Mouse (Mus musculus) myocyte (in vitro differentiated cells): ENCODE measurements at regions not wholly inside any gene's neighbourhood (a gene's known extent, or its start where the extent isn't known, plus 50 kb on each side); places are given as distances from the start of the nearest gene placed in this dataset.

Source experiments
- CEBPB ChIP-seq: IDR thresholded peaks from 2 replicates; pipeline ENCODE4 v1.6.1; 2011; ENCODE audit warnings: mild to moderate bottlenecking, moderate library complexity; ENCODE audit not compliant: poor library complexity, insufficient read depth, severe bottlenecking
- E2F4 ChIP-seq: IDR thresholded peaks from one replicate; pipeline ENCODE4 v1.6.1; 2011; ENCODE audit warnings: mild to moderate bottlenecking, control low read depth, moderate library complexity; ENCODE audit not compliant: insufficient read depth
- MAX ChIP-seq: IDR thresholded peaks from one replicate; pipeline ENCODE4 v1.6.1; 2011; ENCODE audit warnings: low read depth, mild to moderate bottlenecking, control low read depth
- MYOD1 ChIP-seq, 3 experiments: IDR thresholded peaks; one replicate each; pipeline ENCODE4 v1.6.1; 2011; ENCODE audit warnings: control low read depth in 2 of 3, low read depth in 2 of 3, mild to moderate bottlenecking in 2 of 3, moderate library complexity in 1 of 3; ENCODE audit not compliant: insufficient read length in 2 of 3, control insufficient read depth in 1 of 3
- POLR2A ChIP-seq: IDR thresholded peaks from one replicate; pipeline ENCODE4 v1.6.1; 2011; ENCODE audit warnings: low read depth, mild to moderate bottlenecking, control low read depth, moderate library complexity; ENCODE audit not compliant: insufficient read length
- POLR2AphosphoS2 ChIP-seq: IDR thresholded peaks from one replicate; pipeline ENCODE4 v1.6.1; 2011; ENCODE audit warnings: low read depth, control low read depth; ENCODE audit not compliant: insufficient read length
- REST ChIP-seq: IDR thresholded peaks from one replicate; pipeline ENCODE4 v1.6.1; 2011; ENCODE audit warnings: mild to moderate bottlenecking, control low read depth, moderate library complexity; ENCODE audit not compliant: insufficient read depth, insufficient read length
- TCF12 ChIP-seq: IDR thresholded peaks from one replicate; pipeline ENCODE4 v1.6.1; 2011; ENCODE audit warnings: mild to moderate bottlenecking, control low read depth; ENCODE audit not compliant: poor library complexity, insufficient read depth, severe bottlenecking
- TCF3 ChIP-seq: IDR thresholded peaks from one replicate; pipeline ENCODE4 v1.6.1; 2011; ENCODE audit warnings: low read depth, control low read depth; ENCODE audit not compliant: insufficient read length
- USF1 ChIP-seq: IDR thresholded peaks from one replicate; pipeline ENCODE4 v1.6.1; 2011; ENCODE audit warnings: low read depth, mild to moderate bottlenecking, control low read depth, moderate library complexity

DNA sequence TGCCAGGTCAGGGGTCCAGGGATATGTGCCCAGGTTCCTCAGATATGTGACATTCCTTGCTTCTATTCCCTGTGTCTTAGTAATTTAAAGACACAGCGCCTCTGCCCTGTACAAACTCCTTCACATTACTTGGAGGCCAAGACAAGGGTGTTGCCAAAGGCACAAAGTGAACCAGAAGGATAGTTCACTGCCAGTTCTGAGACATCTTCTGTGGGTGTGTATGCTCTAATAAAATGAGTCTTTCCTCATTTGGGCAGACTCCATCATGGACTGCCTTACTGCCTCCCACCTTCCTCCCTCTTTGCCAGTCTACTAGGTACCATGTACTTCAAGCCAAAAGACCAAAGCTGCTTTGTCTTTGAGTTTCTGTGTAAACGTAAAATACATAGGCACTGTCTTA, 65.8 kb upstream of the Rmdn2 start:
- TF ChIP-seq TCF12, result no peak
- no peak for TF ChIP-seq POLR2A
- no peak for TF ChIP-seq REST
- no peak for TF ChIP-seq USF1
- TF ChIP-seq E2F4, result no peak
- no peak for TF ChIP-seq CEBPB
- TF ChIP-seq MYOD1 (IDR thresholded peaks at IDR 0.05; ENCODE audit: control insufficient read depth in 1 of 3, insufficient read length in 2 of 3, low read depth in 2 of 3), result no peak
- TF ChIP-seq MAX, result no peak
- TF ChIP-seq TCF3, result no peak
- no peak for TF ChIP-seq POLR2AphosphoS2
